Mouse (Mus musculus) bone marrow macrophage, adult 2 months (primary cell): Measurements from ENCODE around the gene Rnf113a1.

Experiments
- CTCF ChIP-seq: IDR thresholded peaks from 2 replicates; pipeline ENCODE4 v1.5.1; 2012; ENCODE audit warnings: low read depth, mild to moderate bottlenecking, low read length, moderate library complexity
- POLR2A ChIP-seq: IDR thresholded peaks from 2 replicates; pipeline ENCODE4 v1.6.1; 2012; ENCODE audit warnings: mild to moderate bottlenecking, low read depth, low read length, borderline replicate concordance

DNA sequence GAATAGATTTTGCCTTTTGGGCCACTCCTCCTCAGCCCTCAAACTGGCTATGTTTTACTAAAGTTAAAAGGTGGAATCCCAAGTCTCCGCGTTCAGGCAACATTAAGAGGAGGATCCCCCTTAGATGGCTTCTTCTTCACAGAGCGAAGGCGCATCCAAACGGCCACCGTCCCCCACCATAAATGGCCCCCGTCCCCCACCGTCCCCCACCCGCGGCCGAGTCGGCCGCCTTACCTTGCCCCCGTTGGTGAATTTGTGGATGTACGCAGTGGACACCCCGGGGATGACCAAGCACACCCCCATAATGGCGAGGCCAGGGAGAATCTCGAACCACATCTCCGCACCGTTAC, 315 bp upstream of the Rnf113a1 start:
- no peak for TF ChIP-seq CTCF
- TF ChIP-seq POLR2A = no peak
